Mouse (Mus musculus) hematopoietic stem cell, adult 5-6 weeks (primary cell): ENCODE measurements around the gene Hnrnpa2b1. TPM values are rescaled to one million over a fixed set of nuclear protein-coding genes. Genes with fewer than 3 reads are reported as not detected.
"Not testable (repeated sequence)": the region's sequence is repeated elsewhere in the genome, so short reads cannot be mapped to it uniquely, and the experiment has no call there.

Experiments
- ATAC-seq, 2 experiments: fragments of 125-278 bp in 1 of 2; replicated peaks in 1 of 2; 2 replicates each; pipeline ENCODE4 v1.8.0; 2016 to 2017; ENCODE audit warnings: inconsistent platforms in 2 of 2, mild to moderate bottlenecking in 2 of 2, moderate number of reproducible peaks in 2 of 2, low read depth in 1 of 2, moderate TSS enrichment in 1 of 2; ENCODE audit not compliant: low FRiP score in 2 of 2, poor library complexity in 2 of 2, severe bottlenecking in 2 of 2, insufficient read depth in 1 of 2, low TSS enrichment in 1 of 2
- total RNA-seq: library from RNA; stranded (forward); fragments of 172-1452, 232-1000 nt; gene quantifications from 2 replicates; pipeline ENCODE4 v1.2.3, GENCODE M21; 2017

Hnrnpa2b1 gene
- 1,632 and 1,923 TPM in 2 replicates for total RNA-seq

GRCm38 (mm10) chr6:51469715-51470310 is at the start of gene Hnrnpa2b1:
Gene Hnrnpa2b1 (minus strand): TSS chr6:51469894.
- peak; percentile 77 to 80 for ATAC-seq

GRCm38 (mm10) chr6:51514860-51515259 is 45.2 kb upstream of the Hnrnpa2b1 start:
- ATAC-seq, result no peak

GRCm38 (mm10) chr6:51513745-51514144 is 44.1 kb upstream of the Hnrnpa2b1 start:
- no peak for ATAC-seq

- no peak for ATAC-seq
These were observed 41.3 kb upstream of the Hnrnpa2b1 start for GRCm38 (mm10) chr6:51510946-51511345.

GRCm38 (mm10) chr6:51510094-51510493 is 40.4 kb upstream of the Hnrnpa2b1 start:
- ATAC-seq, result peak; percentile 58 to 84; a peak in 3 of 4 replicates

- ATAC-seq, result peak; percentile 92 to 96
These were observed 39.3 kb upstream of the Hnrnpa2b1 start for GRCm38 (mm10) chr6:51508750-51509648.

- ATAC-seq, result no peak
These were observed 37.9 kb upstream of the Hnrnpa2b1 start for GRCm38 (mm10) chr6:51507556-51507955.

- no peak for ATAC-seq
These were observed 36.0 kb upstream of the Hnrnpa2b1 start for GRCm38 (mm10) chr6:51505671-51506070.

- no peak for ATAC-seq
These were observed 27.8 kb upstream of the Hnrnpa2b1 start for GRCm38 (mm10) chr6:51497321-51498111.

- no peak for ATAC-seq
These were observed 20.1 kb upstream of the Hnrnpa2b1 start for GRCm38 (mm10) chr6:51489787-51490186.

GRCm38 (mm10) chr6:51486731-51487130 is 17.0 kb upstream of the Hnrnpa2b1 start:
- ATAC-seq, result no peak

- no peak for ATAC-seq
These were observed 16.5 kb upstream of the Hnrnpa2b1 start for GRCm38 (mm10) chr6:51486076-51486710.

GRCm38 (mm10) chr6:51485646-51486045 is 16.0 kb upstream of the Hnrnpa2b1 start:
- ATAC-seq, result no peak

GRCm38 (mm10) chr6:51484556-51484955 is 14.9 kb upstream of the Hnrnpa2b1 start:
- not testable (repeated sequence) for ATAC-seq

GRCm38 (mm10) chr6:51483861-51484260 is 14.2 kb upstream of the Hnrnpa2b1 start:
- no peak for ATAC-seq

GRCm38 (mm10) chr6:51481548-51481947 is 11.9 kb upstream of the Hnrnpa2b1 start:
- ATAC-seq, result no peak

GRCm38 (mm10) chr6:51479136-51479731 is 9.5 kb upstream of the Hnrnpa2b1 start:
- peak in 1 of 2 experiments; percentile 51; a peak in 1 of 4 replicates for ATAC-seq
